Comparison of ENCODE assay signal across 8 mouse cellular contexts in genomic region chr11:70650322-70651175, GRCm38 (mm10). TPM values are rescaled to one million over a fixed set of nuclear protein-coding genes. Genes with fewer than 3 reads are reported as not detected.
DNase-seq lines count a peak whose midpoint lies in the region; ATAC-seq lines count a peak whose summit lies in the region.

No protein-coding gene starts in this region.

- no peak overlapping the region for H3K4me3 ChIP-seq in kidney, embryonic 16.5 days (ENCODE audit: low read length)
- no peak overlapping the region for H3K4me3 ChIP-seq in heart, embryonic 16.5 days (ENCODE audit: low read length)
- no peak overlapping the region for H3K4me3 ChIP-seq in neural tube, embryonic 12.5 days

- peaks cover 41% of the 10 kb centered on the region for H3K36me3 ChIP-seq in kidney, embryonic 16.5 days (ENCODE audit: insufficient read depth, low read length)
- peaks cover 40% of the 10 kb centered on the region for H3K36me3 ChIP-seq in heart, embryonic 16.5 days (ENCODE audit: control insufficient read depth, insufficient read depth)
- H3K36me3 ChIP-seq in neural tube, embryonic 12.5 days, result peaks cover 39% of the 10 kb centered on the region

- peak overlapping the region; percentile 98; the same call in 1 of the 2 replicates for H3K4me2 ChIP-seq in kidney, embryonic 16.5 days (replicated peaks; ENCODE audit: low read depth, low read length)
- H3K4me2 ChIP-seq in heart, embryonic 16.5 days (ENCODE audit: low read depth, low read length), result no peak overlapping the region
- 0 out of 2 replicates have a peak overlapping the region, but pooled peaks have one; percentile 6 for H3K4me2 ChIP-seq in neural tube, embryonic 12.5 days (replicated peaks)

- no peak overlapping the region; the same call in 1 of the 2 replicates for H3K27ac ChIP-seq in kidney, embryonic 16.5 days (ENCODE audit: low read length)
- peak overlapping the region; percentile 35; the same call in 1 of the 2 replicates for H3K27ac ChIP-seq in heart, embryonic 16.5 days (ENCODE audit: low read length)
- H3K27ac ChIP-seq in neural tube, embryonic 12.5 days, result no peak overlapping the region

- H3K9ac ChIP-seq in kidney, embryonic 16.5 days (replicated peaks; ENCODE audit: low read length), result 0 out of 2 replicates have a peak overlapping the region, but pooled peaks have one; percentile 19
- H3K9ac ChIP-seq in heart, embryonic 16.5 days (ENCODE audit: low read length), result no peak overlapping the region
- no peak overlapping the region for H3K9ac ChIP-seq in neural tube, embryonic 12.5 days

- no peak for ATAC-seq in kidney, embryonic 16.5 days (ENCODE audit: low FRiP score, low TSS enrichment)
- no peak for ATAC-seq in heart, embryonic 16.5 days (replicated peaks; ENCODE audit: extremely low read depth, insufficient read depth, low FRiP score)
- ATAC-seq in neural tube, embryonic 12.5 days (ENCODE audit: low FRiP score, low read depth), result no peak

- peaks cover 58% of the 10 kb centered on the region for H3K4me1 ChIP-seq in kidney, embryonic 16.5 days (ENCODE audit: insufficient read depth, low read length)
- H3K4me1 ChIP-seq in heart, embryonic 16.5 days (ENCODE audit: control insufficient read depth, insufficient read depth, low read length), result peaks cover 48% of the 10 kb centered on the region
- H3K4me1 ChIP-seq in neural tube, embryonic 12.5 days, result peaks cover 52% of the 10 kb centered on the region

- WGBS in kidney, embryonic 16.5 days, result 82% methylated on average over 12 of the region's 12 CpGs
- 65% methylated on average over 12 of the region's 12 CpGs for WGBS in heart, embryonic 16.5 days
- WGBS in neural tube, embryonic 12.5 days, result 85% methylated on average over 12 of the region's 12 CpGs

- no peaks in the 10 kb centered on the region for H3K27me3 ChIP-seq in kidney, embryonic 16.5 days (ENCODE audit: insufficient read depth, low read length)
- H3K27me3 ChIP-seq in heart, embryonic 16.5 days (ENCODE audit: control insufficient read depth, insufficient read depth, low read length), result no peaks in the 10 kb centered on the region
- H3K27me3 ChIP-seq in neural tube, embryonic 12.5 days (replicated peaks), result no peaks in the 10 kb centered on the region

- no peaks in the 10 kb centered on the region for H3K9me3 ChIP-seq in kidney, embryonic 16.5 days (ENCODE audit: low read length)
- H3K9me3 ChIP-seq in heart, embryonic 16.5 days (replicated peaks; ENCODE audit: control insufficient read depth, low read length), result no peaks in the 10 kb centered on the region
- H3K9me3 ChIP-seq in neural tube, embryonic 12.5 days, result no peaks in the 10 kb centered on the region

- DNase-seq in kidney, postnatal 10 days, result no peak
- DNase-seq in ES-CJ7 (ENCODE audit: low read depth, low spot score), result peak; percentile 42
- no peak for DNase-seq in embryo, embryonic 10.5 days (ENCODE audit: low spot score)
- DNase-seq in left cerebral cortex, adult 18-20 months (ENCODE audit: low spot score in 2 of 2), result no peak
- no peak for DNase-seq in ovary, adult 18-20 months (ENCODE audit: low spot score)

RNA-seq across cellular contexts. Expression of gene Slc25a11, which starts 3.3 kb away (rescaled TPM):
- 229 and 235 TPM in 2 replicates for polyA plus RNA-seq in kidney, embryonic 16.5 days (2015; fragmentation: Nextera tagmentation; extraction: Ambion mirVana)
- 346 and 351 TPM in 2 replicates for polyA plus RNA-seq in heart, embryonic 16.5 days (2015; fragmentation: Nextera tagmentation; extraction: Ambion mirVana)
- polyA plus RNA-seq in neural tube, embryonic 12.5 days (2016; fragmentation: Nextera tagmentation; extraction: Ambion mirVana), result 152 TPM in 2 replicates
- total RNA-seq in left cerebral cortex, adult 18-20 months (2021), result 100 to 1,000 TPM; 120 to 124 TPM

RNA-seq across cellular contexts. Expression of gene Rnf167, which starts 3.5 kb away (rescaled TPM):
- 130 and 137 TPM in 2 replicates for polyA plus RNA-seq in kidney, embryonic 16.5 days (2015; fragmentation: Nextera tagmentation; extraction: Ambion mirVana)
- 80.3 and 80.9 TPM in 2 replicates for polyA plus RNA-seq in heart, embryonic 16.5 days (2015; fragmentation: Nextera tagmentation; extraction: Ambion mirVana)
- polyA plus RNA-seq in neural tube, embryonic 12.5 days (2016; fragmentation: Nextera tagmentation; extraction: Ambion mirVana), result 91.0 and 101 TPM in 2 replicates
- 10 to 100 TPM; 86.4 to 90.1 TPM for total RNA-seq in left cerebral cortex, adult 18-20 months (2021)

RNA-seq across cellular contexts. Expression of gene Pfn1, which starts 3.9 kb away (rescaled TPM):
- 1,671 and 1,948 TPM in 2 replicates for polyA plus RNA-seq in kidney, embryonic 16.5 days (2015; fragmentation: Nextera tagmentation; extraction: Ambion mirVana)
- polyA plus RNA-seq in heart, embryonic 16.5 days (2015; fragmentation: Nextera tagmentation; extraction: Ambion mirVana), result 1,225 and 1,312 TPM in 2 replicates
- polyA plus RNA-seq in neural tube, embryonic 12.5 days (2016; fragmentation: Nextera tagmentation; extraction: Ambion mirVana), result 1,155 and 1,157 TPM in 2 replicates
- 100 to 1,000 TPM; 224 to 231 TPM for total RNA-seq in left cerebral cortex, adult 18-20 months (2021)

RNA-seq across cellular contexts. Expression of gene Eno3, which starts 6.5 kb away (rescaled TPM):
- polyA plus RNA-seq in kidney, embryonic 16.5 days (2015; fragmentation: Nextera tagmentation; extraction: Ambion mirVana), result 23.1 and 28.0 TPM in 2 replicates
- 578 and 593 TPM in 2 replicates for polyA plus RNA-seq in heart, embryonic 16.5 days (2015; fragmentation: Nextera tagmentation; extraction: Ambion mirVana)
- polyA plus RNA-seq in neural tube, embryonic 12.5 days (2016; fragmentation: Nextera tagmentation; extraction: Ambion mirVana), result 19.3 and 20.1 TPM in 2 replicates
- total RNA-seq in left cerebral cortex, adult 18-20 months (2021), result 1 to 10 TPM; 7.3 to 8.8 TPM

RNA-seq across cellular contexts. Expression of gene Gp1ba, which starts 11.6 kb away (rescaled TPM):
- polyA plus RNA-seq in kidney, embryonic 16.5 days (2015; fragmentation: Nextera tagmentation; extraction: Ambion mirVana), result 0.11 and 0.21 TPM in 2 replicates
- polyA plus RNA-seq in heart, embryonic 16.5 days (2015; fragmentation: Nextera tagmentation; extraction: Ambion mirVana), result 0.34 and 0.38 TPM in 2 replicates
- 0.26 and 0.49 TPM in 2 replicates for polyA plus RNA-seq in neural tube, embryonic 12.5 days (2016; fragmentation: Nextera tagmentation; extraction: Ambion mirVana)
- total RNA-seq in left cerebral cortex, adult 18-20 months (2021), result not detected
